Mouse (Mus musculus) testis, adult 2 months (tissue): ENCODE data around the gene Ank.

Experiments used
- CTCF ChIP-seq: fragments of 200-500 bp; IDR thresholded peaks from 2 replicates; pipeline ENCODE4 v1.5.1; 2012; ENCODE audit warnings: low read depth, mild to moderate bottlenecking, inconsistent platforms, low read length, moderate library complexity; ENCODE audit not compliant: control insufficient read depth, insufficient read depth, insufficient replicate concordance
- POLR2A ChIP-seq: fragments of 200-500 bp; IDR thresholded peaks from 2 replicates; pipeline ENCODE4 v1.6.1; 2012; ENCODE audit warnings: low read depth, mild to moderate bottlenecking, inconsistent platforms, low read length, moderate library complexity; ENCODE audit not compliant: control insufficient read depth

- no peak for TF ChIP-seq POLR2A
- TF ChIP-seq CTCF, result no peak
Observed at GRCm38 (mm10) chr15:27519857-27520256, 53.4 kb downstream of the Ank start.
